Mouse (Mus musculus) MEL (cell line): Measurements from ENCODE around the gene Olfr1047.

Experiments used
- CTCF ChIP-seq, 3 experiments: IDR thresholded peaks in 2 of 3; conservative IDR thresholded peaks in 1 of 3; 2 replicates each; pipeline ENCODE4 v1.5.1; 2011 to 2012; ENCODE audit warnings: low read length in 3 of 3, low read depth in 2 of 3, mild to moderate bottlenecking in 2 of 3, improper control_type of control experiment in 1 of 3, inconsistent platforms in 1 of 3, mixed read lengths in 1 of 3, moderate library complexity in 1 of 3; ENCODE audit not compliant: control insufficient read depth in 1 of 3, insufficient read depth in 1 of 3, poor library complexity in 1 of 3, severe bottlenecking in 1 of 3
- EP300 ChIP-seq, 2 experiments: IDR thresholded peaks; 2 replicates each; pipeline ENCODE4 v1.6.1; 2011; ENCODE audit warnings: improper control_type of control experiment in 2 of 2, low read length in 2 of 2, low read depth in 1 of 2, mild to moderate bottlenecking in 1 of 2
- POLR2A ChIP-seq, 2 experiments: IDR thresholded peaks; 2 replicates each; pipeline ENCODE4 v1.6.1; 2011 to 2012; ENCODE audit warnings: low read length in 2 of 2, mild to moderate bottlenecking in 2 of 2, control low read depth in 1 of 2, improper control_type of control experiment in 1 of 2, low read depth in 1 of 2, moderate library complexity in 1 of 2; ENCODE audit not compliant: control insufficient read depth in 1 of 2, insufficient read depth in 1 of 2, poor library complexity in 1 of 2
- POLR2AphosphoS5 ChIP-seq: IDR thresholded peaks from 2 replicates; pipeline ENCODE4 v1.6.1; 2012; ENCODE audit warnings: low read depth, borderline replicate concordance, mild to moderate bottlenecking, inconsistent platforms, low read length, moderate library complexity, mixed read lengths
- SMC3 ChIP-seq: IDR thresholded peaks from 2 replicates; pipeline ENCODE4 v1.6.1; 2011; ENCODE audit warnings: low read depth, low read length, improper control_type of control experiment
- USF1 ChIP-seq: IDR thresholded peaks from 2 replicates; pipeline ENCODE4 v1.6.1; 2014; ENCODE audit warnings: low read depth, mild to moderate bottlenecking, inconsistent platforms, low read length, improper control_type of control experiment, moderate library complexity
- ZC3H11A ChIP-seq: IDR thresholded peaks from 2 replicates; pipeline ENCODE4 v1.6.1; 2012; ENCODE audit warnings: low read depth, mild to moderate bottlenecking, inconsistent platforms, low read length, improper control_type of control experiment
- ZKSCAN1 ChIP-seq: IDR thresholded peaks from 2 replicates; pipeline ENCODE4 v1.6.1; 2012; ENCODE audit warnings: low read depth, mild to moderate bottlenecking, inconsistent platforms, low read length, improper control_type of control experiment, moderate library complexity
- ZNF384 ChIP-seq: IDR thresholded peaks from 2 replicates; pipeline ENCODE4 v1.6.1; 2012; ENCODE audit warnings: low read depth, mild to moderate bottlenecking, inconsistent platforms, low read length, improper control_type of control experiment

GRCm38 (mm10) chr2:86177720-86178119 is 53.5 kb downstream of the Olfr1047 start, which contains the start of gene Olfr1044:
- TF ChIP-seq ZC3H11A = no peak
- no peak for TF ChIP-seq SMC3
- TF ChIP-seq ZKSCAN1 = no peak
- TF ChIP-seq EP300 (IDR thresholded peaks at IDR 0.05; ENCODE audit: low read depth in 1 of 2, low read length in 2 of 2) = no peak
- TF ChIP-seq ZNF384 = no peak
- TF ChIP-seq CTCF (IDR thresholded peaks at IDR 0.05 in 2 of 3, conservative IDR thresholded peaks at IDR 0.05 in 1 of 3; ENCODE audit: control insufficient read depth in 1 of 3, insufficient read depth in 1 of 3, low read depth in 2 of 3, low read length in 3 of 3, poor library complexity in 1 of 3, severe bottlenecking in 1 of 3) = no peak
- no peak for TF ChIP-seq POLR2A (IDR thresholded peaks at IDR 0.05; ENCODE audit: control insufficient read depth in 1 of 2, insufficient read depth in 1 of 2, low read depth in 1 of 2, low read length in 2 of 2, poor library complexity in 1 of 2)
- TF ChIP-seq USF1 = no peak
- no peak for TF ChIP-seq POLR2AphosphoS5
